Mouse (Mus musculus): ENCODE results near the gene Ttc3. TPM values are rescaled to one million over a fixed set of nuclear protein-coding genes. Genes with fewer than 3 reads are reported as not detected.

The Ttc3 gene
- total and polyA plus RNA-seq, 2 experiments from 2014 or later = 1,211 to 1,271 TPM

DNA sequence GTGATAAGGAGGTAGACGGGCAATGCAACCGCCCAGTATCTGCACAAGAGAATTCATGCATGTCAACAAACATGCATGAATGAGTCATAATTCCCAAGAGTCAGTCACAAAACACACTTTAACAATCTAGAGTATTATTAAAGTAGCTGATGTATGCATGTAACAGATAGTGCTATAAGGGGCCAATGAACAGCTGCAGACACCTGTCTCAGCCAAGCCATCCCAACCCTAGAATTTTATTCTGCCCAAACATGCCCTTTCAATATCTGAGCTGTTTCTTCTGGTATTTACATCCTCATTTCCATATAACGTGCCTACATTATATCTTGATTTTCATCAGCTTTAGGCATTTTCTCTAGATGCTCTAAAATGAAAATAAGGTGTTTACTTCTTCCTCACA lies 5.0 kb upstream of the Ttc3 start:
- no peak for ATAC-seq (ENCODE audit: low FRiP score)
- no peak overlapping the region for H3K9ac ChIP-seq (replicated peaks; ENCODE audit: low read length, poor library complexity, severe bottlenecking)
- H3K4me1 ChIP-seq (ENCODE audit: insufficient read depth, low read length) = peaks cover 13% of the 10 kb centered on the region; the same call in 1 of the 2 replicates
- no peaks in the 10 kb centered on the region for H3K9me3 ChIP-seq (ENCODE audit: low read length)
- H3K36me3 ChIP-seq (ENCODE audit: insufficient read depth, low read length) = no peaks in the 10 kb centered on the region
- no peak overlapping the region for H3K27ac ChIP-seq (ENCODE audit: low read depth, low read length)
- 96% methylated on average over 3 of the region's 3 CpGs for WGBS
- no peak for TF ChIP-seq CTCF (IDR thresholded peaks at IDR 0.05)
- H3K4me3 ChIP-seq (ENCODE audit: low read depth, low read length) = no peak overlapping the region
- no peak for DNase-seq (ENCODE audit: low spot score)
- H3K27me3 ChIP-seq (ENCODE audit: insufficient read depth, low read length) = no peaks in the 10 kb centered on the region
- H3K4me2 ChIP-seq (ENCODE audit: low read depth, low read length, poor library complexity, severe bottlenecking) = no peak overlapping the region

DNA sequence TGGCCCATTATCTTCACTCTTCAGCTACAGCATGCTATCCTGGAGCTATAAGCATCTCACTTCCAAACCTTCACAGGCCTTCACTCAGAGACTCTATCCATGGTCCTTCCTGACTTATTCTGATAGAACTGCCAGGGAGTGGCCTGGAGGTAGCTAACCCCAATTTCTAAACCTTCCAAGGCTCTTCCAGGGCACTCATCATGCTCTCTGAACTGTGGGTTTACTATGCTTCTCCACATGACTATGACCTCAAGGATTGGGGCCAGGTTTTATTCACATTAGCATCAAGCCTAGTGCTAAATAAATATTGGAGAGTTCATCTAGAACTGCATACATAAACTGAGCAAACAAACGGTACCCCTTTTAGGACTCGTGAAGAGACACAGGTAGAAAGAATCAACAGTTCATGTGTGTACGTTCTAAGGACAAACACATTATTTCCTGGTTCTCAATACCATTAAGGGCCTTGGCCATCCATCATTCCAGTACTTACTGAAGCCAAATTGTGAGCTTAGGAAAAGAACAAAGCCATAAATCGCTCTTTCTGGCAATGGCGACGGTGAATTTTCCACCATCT lies 734 bp upstream of the Ttc3 start:
- WGBS = 6% methylated on average over 6 of the region's 6 CpGs
- peak overlapping the region; percentile 92 for H3K4me3 ChIP-seq (ENCODE audit: low read depth, low read length)
- H3K4me2 ChIP-seq (ENCODE audit: low read depth, low read length, poor library complexity, severe bottlenecking) = peak overlapping the region; percentile 48
- H3K9ac ChIP-seq (replicated peaks; ENCODE audit: low read length, poor library complexity, severe bottlenecking) = peak overlapping the region; percentile 100
- no peaks in the 10 kb centered on the region for H3K36me3 ChIP-seq (ENCODE audit: insufficient read depth, low read length)
- H3K4me1 ChIP-seq (ENCODE audit: insufficient read depth, low read length) = peaks cover 8% of the 10 kb centered on the region; the same call in 1 of the 2 replicates
- H3K27me3 ChIP-seq (ENCODE audit: insufficient read depth, low read length) = no peaks in the 10 kb centered on the region
- ATAC-seq (ENCODE audit: low FRiP score) (no peak), DNase-seq (ENCODE audit: low spot score) (peak; percentile 7)
- no peaks in the 10 kb centered on the region for H3K9me3 ChIP-seq (ENCODE audit: low read length)
- peak overlapping the region; percentile 100 for H3K27ac ChIP-seq (ENCODE audit: low read depth, low read length)
- no peak for TF ChIP-seq CTCF (IDR thresholded peaks at IDR 0.05)

DNA sequence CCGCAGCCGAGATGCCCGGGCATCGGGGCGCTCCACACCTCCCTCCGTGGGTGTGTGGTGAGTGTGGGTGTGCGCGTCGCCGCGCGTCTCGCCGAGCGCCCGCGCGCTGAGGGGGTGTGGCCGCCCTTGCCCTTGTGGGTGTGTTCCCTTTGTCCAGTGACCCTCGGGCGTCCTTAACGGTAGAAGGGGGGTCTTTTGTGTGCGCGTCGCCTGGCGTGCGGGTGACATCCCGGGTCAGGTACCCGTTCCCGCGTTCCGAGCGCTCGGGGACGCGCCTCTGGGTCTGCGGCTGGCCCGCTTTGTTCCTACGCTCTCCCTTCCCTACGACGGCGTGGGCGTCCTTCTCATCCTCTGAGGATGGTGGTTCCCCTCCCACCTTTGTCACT lies 490 bp downstream of the Ttc3 start:
- H3K27ac ChIP-seq (ENCODE audit: low read depth, low read length) = peak overlapping the region; percentile 100
- H3K4me1 ChIP-seq (ENCODE audit: insufficient read depth, low read length) = peaks cover 8% of the 10 kb centered on the region; the same call in 1 of the 2 replicates
- no peaks in the 10 kb centered on the region for H3K9me3 ChIP-seq (ENCODE audit: low read length)
- H3K9ac ChIP-seq (replicated peaks; ENCODE audit: low read length, poor library complexity, severe bottlenecking) = peak overlapping the region; percentile 100
- no peak for TF ChIP-seq CTCF (IDR thresholded peaks at IDR 0.05)
- H3K36me3 ChIP-seq (ENCODE audit: insufficient read depth, low read length) = no peaks in the 10 kb centered on the region
- H3K4me3 ChIP-seq (ENCODE audit: low read depth, low read length) = peak overlapping the region; percentile 92
- H3K4me2 ChIP-seq (ENCODE audit: low read depth, low read length, poor library complexity, severe bottlenecking) = peak overlapping the region; percentile 53
- under 1% methylated on average over 37 of the region's 43 CpGs for WGBS
- DNase-seq (ENCODE audit: low spot score) = no peak
- peak; percentile 80 for ATAC-seq (ENCODE audit: low FRiP score)
- no peaks in the 10 kb centered on the region for H3K27me3 ChIP-seq (ENCODE audit: insufficient read depth, low read length)

DNA sequence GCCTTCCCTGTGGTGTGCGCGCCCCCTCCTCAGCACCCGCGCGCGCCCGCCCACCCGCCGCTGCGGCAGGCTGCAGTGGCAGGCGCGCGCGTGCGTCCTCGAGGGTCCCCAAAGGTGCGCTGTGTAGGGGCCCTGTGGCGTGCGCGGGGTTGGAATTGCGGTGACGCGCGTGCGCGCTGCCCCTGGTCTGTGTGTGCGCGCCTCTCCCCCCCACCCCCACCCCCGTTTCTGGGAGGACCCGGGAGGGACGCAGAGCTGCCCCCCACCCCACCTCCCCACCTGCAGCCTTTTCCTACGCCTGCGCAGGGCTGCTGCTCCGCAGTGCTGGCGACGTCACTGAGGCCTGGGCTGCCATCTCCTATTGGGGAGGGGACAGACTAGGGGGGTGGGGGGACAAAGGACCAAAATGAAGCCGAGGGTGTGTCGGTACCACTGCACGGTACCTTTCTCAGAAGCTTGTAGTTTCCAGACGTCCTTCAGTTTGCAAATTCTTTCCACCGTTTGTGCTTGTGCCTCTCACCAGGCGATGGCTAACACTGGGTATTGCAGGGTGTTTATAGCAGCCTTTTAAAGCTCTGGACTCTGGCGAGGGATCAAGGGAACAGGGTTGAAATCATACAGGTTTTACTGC lies 998 bp downstream of the Ttc3 start, which contains the start of gene Pigp:
Gene Pigp (minus strand): TSS at position 542 of the 631 bp plus-strand sequence.
- 0% methylated on average over 28 of the region's 43 CpGs for WGBS
- H3K9me3 ChIP-seq (ENCODE audit: low read length) = no peaks in the 10 kb centered on the region
- H3K4me1 ChIP-seq (ENCODE audit: insufficient read depth, low read length) = peaks cover 8% of the 10 kb centered on the region; the same call in 1 of the 2 replicates
- DNase-seq (ENCODE audit: low spot score) (peak; percentile 93), ATAC-seq (ENCODE audit: low FRiP score) (peak; percentile 90)
- no peaks in the 10 kb centered on the region for H3K36me3 ChIP-seq (ENCODE audit: insufficient read depth, low read length)
- TF ChIP-seq CTCF (IDR thresholded peaks at IDR 0.05) = peak; percentile 48
- peak within 1 kb of the TSS; percentile 100 for H3K27ac ChIP-seq (ENCODE audit: low read depth, low read length)
- peak within 1 kb of the TSS; percentile 53 for H3K4me2 ChIP-seq (ENCODE audit: low read depth, low read length, poor library complexity, severe bottlenecking)
- H3K4me3 ChIP-seq (ENCODE audit: low read depth, low read length) = peak within 1 kb of the TSS; percentile 92
- H3K27me3 ChIP-seq (ENCODE audit: insufficient read depth, low read length) = no peaks in the 10 kb centered on the region
- H3K9ac ChIP-seq (replicated peaks; ENCODE audit: low read length, poor library complexity, severe bottlenecking) = peak within 1 kb of the TSS; percentile 100

DNA sequence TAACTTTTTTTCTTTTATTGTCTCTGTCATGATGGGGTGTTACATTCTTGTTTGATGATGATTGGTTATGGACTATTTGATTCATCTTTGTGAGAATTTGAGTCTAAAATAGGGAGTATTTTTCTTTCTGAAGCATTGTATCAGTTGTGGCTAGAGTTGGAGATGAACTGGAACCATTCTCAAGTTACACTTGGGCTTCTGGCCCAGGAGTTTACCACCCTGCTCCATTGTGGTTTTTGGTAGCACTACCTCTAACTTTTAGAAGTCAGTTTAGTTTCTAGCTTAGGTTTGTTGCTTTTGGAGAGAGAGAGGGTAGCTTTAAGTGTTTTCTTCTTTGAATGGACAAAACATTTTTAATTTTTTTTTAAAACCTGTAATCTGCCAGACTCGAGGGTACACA lies 9.0 kb downstream of the Ttc3 start:
- no peak overlapping the region for H3K4me2 ChIP-seq (ENCODE audit: low read depth, low read length, poor library complexity, severe bottlenecking)
- H3K4me1 ChIP-seq (ENCODE audit: insufficient read depth, low read length) = peaks cover 7% of the 10 kb centered on the region; the same call in 1 of the 2 replicates
- 90% methylated on average over 1 of the region's 1 CpGs for WGBS
- no peak overlapping the region for H3K4me3 ChIP-seq (ENCODE audit: low read depth, low read length)
- no peak overlapping the region for H3K9ac ChIP-seq (replicated peaks; ENCODE audit: low read length, poor library complexity, severe bottlenecking)
- no peaks in the 10 kb centered on the region for H3K9me3 ChIP-seq (ENCODE audit: low read length)
- no peak for TF ChIP-seq CTCF (IDR thresholded peaks at IDR 0.05)
- DNase-seq (ENCODE audit: low spot score) = no peak
- no peak overlapping the region for H3K27ac ChIP-seq (ENCODE audit: low read depth, low read length)
- no peaks in the 10 kb centered on the region for H3K36me3 ChIP-seq (ENCODE audit: insufficient read depth, low read length)
- ATAC-seq (ENCODE audit: low FRiP score) = no peak
- no peaks in the 10 kb centered on the region for H3K27me3 ChIP-seq (ENCODE audit: insufficient read depth, low read length)

DNA sequence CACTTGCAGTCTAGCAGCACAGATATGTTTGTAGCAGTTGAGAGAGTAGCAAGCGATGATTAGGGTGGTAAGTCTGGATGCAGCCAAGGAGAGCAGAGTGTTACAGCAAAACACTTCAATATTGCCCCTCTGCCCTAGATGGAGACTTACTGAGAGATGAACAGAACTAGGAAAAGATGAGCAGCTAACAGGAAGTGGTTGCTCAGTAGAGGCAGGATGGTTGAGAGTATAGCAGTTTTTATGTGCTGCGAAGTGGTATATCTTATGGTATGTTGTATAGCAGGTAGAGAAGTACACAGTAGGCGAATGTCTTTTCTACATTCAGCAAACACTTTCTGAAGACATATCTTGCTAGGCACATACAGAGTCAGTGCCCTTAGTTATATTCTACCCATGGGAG lies 12.9 kb downstream of the Ttc3 start:
- ATAC-seq (ENCODE audit: low FRiP score) = no peak
- 97% methylated on average over 3 of the region's 3 CpGs for WGBS

More for the DNA sequence above, 12.9 kb downstream of the Ttc3 start:
- Histone ChIP-seq H3K9ac (replicated peaks; ENCODE audit: low read length, poor library complexity, severe bottlenecking) (no peak overlapping the region), H3K4me1 (ENCODE audit: insufficient read depth, low read length) (peaks cover 7% of the 10 kb centered on the region; the same call in 1 of the 2 replicates), H3K27ac (ENCODE audit: low read depth, low read length) (no peak overlapping the region), H3K4me2 (ENCODE audit: low read depth, low read length, poor library complexity, severe bottlenecking) (no peak overlapping the region), H3K36me3 (ENCODE audit: insufficient read depth, low read length) (0 out of 2 replicates have a peak, but pooled peaks cover 3% of the 10 kb centered on the region), H3K27me3 (ENCODE audit: insufficient read depth, low read length) (no peaks in the 10 kb centered on the region), H3K4me3 (ENCODE audit: low read depth, low read length) (no peak overlapping the region), H3K9me3 (ENCODE audit: low read length) (no peaks in the 10 kb centered on the region)
- TF ChIP-seq CTCF (IDR thresholded peaks at IDR 0.05) = no peak
- DNase-seq (ENCODE audit: low spot score) = no peak
